In genomic region chr4:88530271-88530670, GRCm38 (mm10) we compare ENCODE assay signal across 39 mouse cellular contexts. TPM values are rescaled to one million over a fixed set of nuclear protein-coding genes. Genes with fewer than 3 reads are reported as not detected.
DNase-seq lines count a peak whose midpoint lies in the region; TF ChIP-seq lines count a peak whose summit lies in the region.
"Had no signal": no experiment of that assay in that cellular context is flagged by ENCODE, and none has a peak within 500 bp of the region (broad histone marks: within the 10 kb centered on the region; RNA-seq: fewer than 3 reads in every experiment).

No protein-coding gene starts in this region.

- 87% methylated on average over 4 of the region's 4 CpGs for WGBS in thymus, adult 2 months

- TF ChIP-seq POLR2A in thymus, adult 2 months (IDR thresholded peaks at IDR 0.05; ENCODE audit: control insufficient read depth, extremely low read depth, insufficient read depth, low read length, poor library complexity), result no peak

- no peak overlapping the region for H3K4me3 ChIP-seq in thymus, adult 2 months (ENCODE audit: control insufficient read depth, insufficient read depth, low read length)
- H3K4me3 ChIP-seq: embryonic facial prominence, embryonic 12.5 days; embryonic facial prominence, embryonic 15.5 days; erythroblast, embryonic 14.5 days; forebrain, embryonic 12.5 days; gastrocnemius, adult 2 months; heart, embryonic 10.5 days; heart, embryonic 13.5 days had no signal

- H3K4me1 ChIP-seq in thymus, adult 2 months (replicated peaks; ENCODE audit: control insufficient read depth, insufficient read depth, low read length), result no peaks in the 10 kb centered on the region
- H3K4me1 ChIP-seq: embryonic facial prominence, embryonic 12.5 days; embryonic facial prominence, embryonic 15.5 days; forebrain, embryonic 12.5 days; heart, embryonic 10.5 days; heart, embryonic 13.5 days had no signal

- no peaks in the 10 kb centered on the region for H3K27me3 ChIP-seq in thymus, adult 2 months (ENCODE audit: control insufficient read depth, insufficient read depth, low read length)
- H3K27me3 ChIP-seq: CH12.LX; embryonic facial prominence, embryonic 12.5 days; embryonic facial prominence, embryonic 15.5 days; forebrain, embryonic 12.5 days; heart, embryonic 13.5 days had no signal

- DNase-seq in adrenal gland, postnatal 36 days, result peak; percentile 31 to 32
- no peak for DNase-seq in adrenal gland, postnatal 10 days
- peak; percentile 79 for DNase-seq in 3T3-L1 (ENCODE audit: low read depth, low spot score)
- peak; percentile 73 for DNase-seq in NIH3T3 (ENCODE audit: low read depth)
- DNase-seq in gastrocnemius, postnatal 25 days, result no peak
- no peak for DNase-seq in thymus, adult 2 months
- DNase-seq: adrenal gland, adult 8-10 months; B cell, adult 2 months; cerebellum, adult 11-12 months; cerebellum, adult 8-10 months; cerebellum, postnatal 10 days; cerebellum, postnatal 36 days; embryo, embryonic 11 days; gastrocnemius, adult 2 months; gastrocnemius, postnatal 14 days; heart, adult 18-20 months; heart, postnatal 14 days; heart, postnatal 4 days; kidney, adult 18-20 months; kidney, adult 9 months had no signal

- no peak overlapping the region for H3K27ac ChIP-seq in thymus, adult 2 months (ENCODE audit: control insufficient read depth, insufficient read depth, low read length)
- H3K27ac ChIP-seq: embryonic facial prominence, embryonic 12.5 days; embryonic facial prominence, embryonic 15.5 days; forebrain, embryonic 12.5 days; gastrocnemius, adult 2 months; heart, embryonic 10.5 days; heart, embryonic 13.5 days; hindbrain, embryonic 14.5 days; hindbrain, postnatal 0 days had no signal

- no peak for TF ChIP-seq CTCF in thymus, adult 2 months (IDR thresholded peaks at IDR 0.05; ENCODE audit: borderline replicate concordance, control insufficient read depth, extremely low read depth, insufficient read depth, low read length, poor library complexity)

- H3K36me3 ChIP-seq in thymus, adult 2 months (ENCODE audit: control insufficient read depth, insufficient read depth, low read length), result no peaks in the 10 kb centered on the region
- H3K36me3 ChIP-seq: embryonic facial prominence, embryonic 12.5 days; embryonic facial prominence, embryonic 15.5 days; forebrain, embryonic 12.5 days; G1E; heart, embryonic 10.5 days; heart, embryonic 13.5 days had no signal

RNA-seq across cellular contexts. Expression of gene Ifnb1, which starts 7.7 kb away (rescaled TPM):
- total RNA-seq in adrenal gland, postnatal 36 days (2021), result not detected
- total RNA-seq in adrenal gland, postnatal 10 days (2021), result not detected
- not detected for total RNA-seq in gastrocnemius, postnatal 25 days (2021)
- polyA plus RNA-seq in thymus, adult 2 months (2012; rRNA removed), result not detected in 2 replicates
- total RNA-seq: adrenal gland, adult 8-10 months; CH12.LX; G1E; gastrocnemius, adult 2 months; gastrocnemius, postnatal 14 days; heart, adult 18-20 months; heart, postnatal 14 days; heart, postnatal 4 days; hindbrain, postnatal 0 days had no signal
- polyA plus RNA-seq: activated CD4-positive, CD25-positive, alpha-beta regulatory T cell, adult 4 months; brain, embryonic 14.5 days; cortical plate, adult 2 months; embryonic facial prominence, embryonic 12.5 days; embryonic facial prominence, embryonic 15.5 days; erythroblast, embryonic 14.5 days; forebrain, embryonic 12.5 days; forebrain, embryonic 16.5 days; G1E; gonadal fat pad, adult 2 months; heart, embryonic 10.5 days; heart, embryonic 13.5 days; heart, embryonic 16.5 days; hindbrain, embryonic 11.5 days; hindbrain, embryonic 14.5 days; hindbrain, postnatal 0 days; inflammation-experienced regulatory T-cells, adult 6 months; intestine, embryonic 16.5 days had no signal

RNA-seq across cellular contexts. Expression of gene Ifna15, which starts 27.8 kb away (rescaled TPM):
- not detected for total RNA-seq in adrenal gland, postnatal 36 days (2021)
- not detected for total RNA-seq in adrenal gland, postnatal 10 days (2021)
- total RNA-seq in gastrocnemius, postnatal 25 days (2021), result not detected
- not detected in 2 replicates for polyA plus RNA-seq in thymus, adult 2 months (2012; rRNA removed)
- total RNA-seq: adrenal gland, adult 8-10 months; CH12.LX; G1E; gastrocnemius, adult 2 months; gastrocnemius, postnatal 14 days; heart, adult 18-20 months; heart, postnatal 14 days; heart, postnatal 4 days; hindbrain, postnatal 0 days had no signal
- polyA plus RNA-seq: activated CD4-positive, CD25-positive, alpha-beta regulatory T cell, adult 4 months; brain, embryonic 14.5 days; cortical plate, adult 2 months; embryonic facial prominence, embryonic 12.5 days; embryonic facial prominence, embryonic 15.5 days; erythroblast, embryonic 14.5 days; forebrain, embryonic 12.5 days; forebrain, embryonic 16.5 days; G1E; gonadal fat pad, adult 2 months; heart, embryonic 10.5 days; heart, embryonic 13.5 days; heart, embryonic 16.5 days; hindbrain, embryonic 11.5 days; hindbrain, embryonic 14.5 days; hindbrain, postnatal 0 days; inflammation-experienced regulatory T-cells, adult 6 months; intestine, embryonic 16.5 days had no signal

RNA-seq across cellular contexts. Expression of gene Ifna14, which starts 41.3 kb away (rescaled TPM):
- not detected for total RNA-seq in adrenal gland, postnatal 36 days (2021)
- not detected for total RNA-seq in adrenal gland, postnatal 10 days (2021)
- not detected for total RNA-seq in gastrocnemius, postnatal 25 days (2021)
- not detected in 2 replicates for polyA plus RNA-seq in thymus, adult 2 months (2012; rRNA removed)
- total RNA-seq: adrenal gland, adult 8-10 months; CH12.LX; gastrocnemius, adult 2 months; gastrocnemius, postnatal 14 days; heart, adult 18-20 months; heart, postnatal 14 days; heart, postnatal 4 days; hindbrain, postnatal 0 days had no signal
- polyA plus RNA-seq: activated CD4-positive, CD25-positive, alpha-beta regulatory T cell, adult 4 months; brain, embryonic 14.5 days; cortical plate, adult 2 months; embryonic facial prominence, embryonic 12.5 days; embryonic facial prominence, embryonic 15.5 days; erythroblast, embryonic 14.5 days; forebrain, embryonic 12.5 days; forebrain, embryonic 16.5 days; G1E; gonadal fat pad, adult 2 months; heart, embryonic 10.5 days; heart, embryonic 13.5 days; heart, embryonic 16.5 days; hindbrain, embryonic 11.5 days; hindbrain, embryonic 14.5 days; hindbrain, postnatal 0 days; inflammation-experienced regulatory T-cells, adult 6 months; intestine, embryonic 16.5 days had no signal

Comparison
In these comparisons a context has a peak if more than half of its experiments do, and no peak if none do; other contexts are left out.
1. DNase-seq: peak in adrenal gland, postnatal 36 days (2 of 2), 3T3-L1 (single experiment) and NIH3T3 (single experiment); none in adrenal gland, postnatal 10 days (single experiment), gastrocnemius, postnatal 25 days (single experiment) and thymus, adult 2 months (single experiment).